Mouse (Mus musculus): ENCODE results near the gene Bicra. TPM values are rescaled to one million over a fixed set of nuclear protein-coding genes. Genes with fewer than 3 reads are reported as not detected.

Bicra gene
- polyA plus RNA-seq, 2 experiments, result 0.83 to 1.8 TPM

- no peak for ATAC-seq (ENCODE audit: insufficient read depth)
- Histone ChIP-seq H3K9ac (replicated peaks) (no peak overlapping the region), H3K4me2 (ENCODE audit: low read depth) (no peak overlapping the region), H3K27ac (no peak overlapping the region), H3K4me3 (ENCODE audit: insufficient read depth in 1 of 2, low read depth in 2 of 2, low read length in 2 of 2) (no peak overlapping the region), H3K9me3 (ENCODE audit: control insufficient read depth, low read length) (no peaks in the 10 kb centered on the region), H3K4me1 (replicated peaks; ENCODE audit: control insufficient read depth in 2 of 2, insufficient read depth in 2 of 2, low read length in 1 of 2) (no peaks in the 10 kb centered on the region; a peak in 1 of 4 replicates), H3K27me3 (ENCODE audit: control insufficient read depth, insufficient read depth, low read length) (no peaks in the 10 kb centered on the region), H3K36me3 (replicated peaks; ENCODE audit: control insufficient read depth, insufficient read depth, low read depth) (no peaks in the 10 kb centered on the region; the same call in 1 of the 2 replicates)
- TF ChIP-seq CTCF (IDR thresholded peaks at IDR 0.05; ENCODE audit: low read depth) (no peak), EP300 (IDR thresholded peaks at IDR 0.05; ENCODE audit: low read depth) (no peak)
- WGBS (ENCODE audit: insufficient replicate concordance), result 76% methylated on average over 8 of the region's 8 CpGs
- DNase-seq (ENCODE audit: low read depth in 3 of 3, low spot score in 3 of 3), result no peak
These were observed 79.4 kb downstream of the Bicra start for GRCm38 (mm10) chr7:15968322-15968721.

- peak within 1 kb of the TSS; percentile 61 for H3K4me2 ChIP-seq (ENCODE audit: low read depth)
- TF ChIP-seq EP300 (IDR thresholded peaks at IDR 0.05; ENCODE audit: low read depth), result no peak
- peak; percentile 87 for TF ChIP-seq CTCF (IDR thresholded peaks at IDR 0.05; ENCODE audit: low read depth)
- no peaks in the 10 kb centered on the region for H3K27me3 ChIP-seq (ENCODE audit: control insufficient read depth, insufficient read depth, low read length)
- ATAC-seq (ENCODE audit: insufficient read depth), result peak; percentile 80
- peak within 1 kb of the TSS; percentile 31 to 51 for H3K4me3 ChIP-seq (ENCODE audit: insufficient read depth in 1 of 2, low read depth in 2 of 2, low read length in 2 of 2)
- no peak within 1 kb of the TSS for H3K27ac ChIP-seq
- 1% methylated on average over 22 of the region's 22 CpGs for WGBS (ENCODE audit: insufficient replicate concordance)
- H3K9ac ChIP-seq (replicated peaks), result peak within 1 kb of the TSS; percentile 20
- H3K36me3 ChIP-seq (replicated peaks; ENCODE audit: control insufficient read depth, insufficient read depth, low read depth), result no peaks in the 10 kb centered on the region; the same call in 1 of the 2 replicates
- peak in 2 of 3 experiments; percentile 42 to 47 for DNase-seq (ENCODE audit: low read depth in 3 of 3, low spot score in 3 of 3)
- H3K9me3 ChIP-seq (ENCODE audit: control insufficient read depth, low read length), result no peaks in the 10 kb centered on the region
- H3K4me1 ChIP-seq (replicated peaks; ENCODE audit: control insufficient read depth in 2 of 2, insufficient read depth in 2 of 2, low read length in 1 of 2), result no peaks in the 10 kb centered on the region; a peak in 1 of 4 replicates
These were observed 80.4 kb downstream of the Bicra start, which contains the start of gene Ehd2 for GRCm38 (mm10) chr7:15967312-15967711. Gene Ehd2, minus strand, starts transcription at chr7:15967567.

- WGBS (ENCODE audit: insufficient replicate concordance), result 17% methylated on average over 3 of the region's 3 CpGs
- H3K4me3 ChIP-seq (ENCODE audit: insufficient read depth in 1 of 2, low read depth in 2 of 2, low read length in 2 of 2), result no peak overlapping the region
These were observed 81.2 kb downstream of the Bicra start for GRCm38 (mm10) chr7:15966489-15966888.

GRCm38 (mm10) chr7:15963798-15964652, 83.7 kb downstream of the Bicra start:
- WGBS (ENCODE audit: insufficient replicate concordance), result 63% methylated on average over 32 of the region's 32 CpGs
- H3K36me3 ChIP-seq (replicated peaks; ENCODE audit: control insufficient read depth, insufficient read depth, low read depth), result no peaks in the 10 kb centered on the region
- DNase-seq (ENCODE audit: low read depth in 3 of 3, low spot score in 3 of 3) (no peak), ATAC-seq (ENCODE audit: insufficient read depth) (no peak)
- TF ChIP-seq CTCF (IDR thresholded peaks at IDR 0.05; ENCODE audit: low read depth), result no peak
- H3K9me3 ChIP-seq (ENCODE audit: control insufficient read depth, low read length), result no peaks in the 10 kb centered on the region
- H3K27ac ChIP-seq, result no peak overlapping the region
- no peak overlapping the region for H3K4me2 ChIP-seq (ENCODE audit: low read depth)
- no peak overlapping the region for H3K9ac ChIP-seq (replicated peaks)
- H3K4me1 ChIP-seq (replicated peaks; ENCODE audit: control insufficient read depth in 2 of 2, insufficient read depth in 2 of 2, low read length in 1 of 2), result no peaks in the 10 kb centered on the region; a peak in 1 of 4 replicates
- H3K27me3 ChIP-seq (ENCODE audit: control insufficient read depth, insufficient read depth, low read length), result no peaks in the 10 kb centered on the region
- no peak overlapping the region for H3K4me3 ChIP-seq (ENCODE audit: insufficient read depth in 1 of 2, low read depth in 2 of 2, low read length in 2 of 2)

More at GRCm38 (mm10) chr7:15966489-15966888, 81.2 kb downstream of the Bicra start:
- no peaks in the 10 kb centered on the region; a peak in 1 of 4 replicates for H3K4me1 ChIP-seq (replicated peaks; ENCODE audit: control insufficient read depth in 2 of 2, insufficient read depth in 2 of 2, low read length in 1 of 2)
- DNase-seq (ENCODE audit: low read depth in 3 of 3, low spot score in 3 of 3) (no peak), ATAC-seq (ENCODE audit: insufficient read depth) (no peak)
- H3K27ac ChIP-seq, result no peak overlapping the region
- no peaks in the 10 kb centered on the region for H3K27me3 ChIP-seq (ENCODE audit: control insufficient read depth, insufficient read depth, low read length)
- no peaks in the 10 kb centered on the region for H3K9me3 ChIP-seq (ENCODE audit: control insufficient read depth, low read length)
- H3K9ac ChIP-seq (replicated peaks), result no peak overlapping the region
- H3K4me2 ChIP-seq (ENCODE audit: low read depth), result peak overlapping the region; percentile 61
- no peaks in the 10 kb centered on the region for H3K36me3 ChIP-seq (replicated peaks; ENCODE audit: control insufficient read depth, insufficient read depth, low read depth)
- TF ChIP-seq CTCF (IDR thresholded peaks at IDR 0.05; ENCODE audit: low read depth), result no peak
- TF ChIP-seq EP300 (IDR thresholded peaks at IDR 0.05; ENCODE audit: low read depth), result no peak

All from liver, embryonic 14.5 days (tissue).